Mouse (Mus musculus) regulatory T cell (primary cell): ENCODE results near the gene Tbc1d14.

Source experiments
- in situ Hi-C: fragments of 300-600 bp; cut with MboI, MseI; formaldehyde crosslinking; loops from one replicate; pipeline ENCODE4 v1.15.1; 2025; ENCODE audit warnings: high pct_unique_total_duplicates

Gene Tbc1d14

GRCm38 (mm10) chr5:36593176-36593575 lies at the start of gene Tbc1d14:
TSS of gene Tbc1d14 (minus strand) at chr5:36593276.
- in situ Hi-C loops: no loop called here

GRCm38 (mm10) chr5:36625612-36626011 lies 32.5 kb upstream of the Tbc1d14 start:
- in situ Hi-C loops: loop anchor here (5.0 kb wide), 2 partner anchors 57 to 873 kb away; no protein-coding TSS in a partner anchor

- in situ Hi-C loops: no loop called here
Observed at GRCm38 (mm10) chr5:36623670-36624069, 30.6 kb upstream of the Tbc1d14 start.

GRCm38 (mm10) chr5:36621058-36621449 lies 28.0 kb upstream of the Tbc1d14 start:
- in situ Hi-C loops: no loop called here

GRCm38 (mm10) chr5:36620409-36621057 lies 27.5 kb upstream of the Tbc1d14 start:
- in situ Hi-C loops: no loop called here

- in situ Hi-C loops: loop anchor here (5.0 kb wide), 1 partner anchor 43 kb away; no protein-coding TSS in a partner anchor
Observed at GRCm38 (mm10) chr5:36618890-36619289, 25.8 kb upstream of the Tbc1d14 start.

GRCm38 (mm10) chr5:36618356-36618755 lies 25.3 kb upstream of the Tbc1d14 start:
- in situ Hi-C loops: loop anchor here (5.0 kb wide), 1 partner anchor 44 kb away; no protein-coding TSS in a partner anchor

- in situ Hi-C loops: no loop called here
Observed at GRCm38 (mm10) chr5:36614124-36614523, 21.0 kb upstream of the Tbc1d14 start.

GRCm38 (mm10) chr5:36608939-36609499 lies 15.9 kb upstream of the Tbc1d14 start:
- in situ Hi-C loops: loop anchor here (10.0 kb wide), 2 partner anchors 76 to 954 kb away; no protein-coding TSS in a partner anchor

GRCm38 (mm10) chr5:36603031-36603430 lies 10.0 kb upstream of the Tbc1d14 start:
- in situ Hi-C loops: loop anchor here (5.0 to 10.0 kb wide), 3 partner anchors 82 to 948 kb away; no protein-coding TSS in a partner anchor

- in situ Hi-C loops: loop anchor here (5.0 to 10.0 kb wide), 3 partner anchors 83 to 947 kb away; no protein-coding TSS in a partner anchor
Observed at GRCm38 (mm10) chr5:36602028-36602427, 9.0 kb upstream of the Tbc1d14 start.

GRCm38 (mm10) chr5:36601492-36601891 lies 8.4 kb upstream of the Tbc1d14 start:
- in situ Hi-C loops: loop anchor here (5.0 to 10.0 kb wide), 3 partner anchors 83 to 947 kb away; no protein-coding TSS in a partner anchor

- in situ Hi-C loops: no loop called here
Observed at GRCm38 (mm10) chr5:36598883-36599282, 5.8 kb upstream of the Tbc1d14 start.

- in situ Hi-C loops: no loop called here
Observed at GRCm38 (mm10) chr5:36597653-36598052, 4.6 kb upstream of the Tbc1d14 start.

- in situ Hi-C loops: no loop called here
Observed at GRCm38 (mm10) chr5:36596225-36596624, 3.1 kb upstream of the Tbc1d14 start.

GRCm38 (mm10) chr5:36595115-36595514 lies 2.0 kb upstream of the Tbc1d14 start:
- in situ Hi-C loops: no loop called here

- in situ Hi-C loops: no loop called here
Observed at GRCm38 (mm10) chr5:36594344-36594743, 1.3 kb upstream of the Tbc1d14 start.

- in situ Hi-C loops: no loop called here
Observed at GRCm38 (mm10) chr5:36590499-36590920, 2.6 kb downstream of the Tbc1d14 start.

GRCm38 (mm10) chr5:36584299-36584698 lies 8.8 kb downstream of the Tbc1d14 start:
- in situ Hi-C loops: loop anchor here (5.0 to 10.0 kb wide), 2 partner anchors 49 to 102 kb away; partner anchors contain the start of genes Ccdc96 and Tada2b

GRCm38 (mm10) chr5:36581924-36582642 lies 11.0 kb downstream of the Tbc1d14 start:
- in situ Hi-C loops: loop anchor here (5.0 to 10.0 kb wide), 2 partner anchors 47 to 100 kb away; partner anchors contain the start of genes Ccdc96 and Tada2b

- in situ Hi-C loops: loop anchor here (5.0 to 10.0 kb wide), 2 partner anchors 47 to 99 kb away; partner anchors contain the start of genes Ccdc96 and Tada2b
Observed at GRCm38 (mm10) chr5:36581259-36581923, 11.7 kb downstream of the Tbc1d14 start.
